In genomic region chr12:87474756-87475155, GRCm38 (mm10) we compare ENCODE assay signal across 27 mouse cellular contexts. TPM values are rescaled to one million over a fixed set of nuclear protein-coding genes. Genes with fewer than 3 reads are reported as not detected.
DNase-seq lines count a peak whose midpoint lies in the region; ATAC-seq and TF ChIP-seq lines count a peak whose summit lies in the region.
"Had no signal": no experiment of that assay in that cellular context is flagged by ENCODE, and none has a peak within 500 bp of the region (broad histone marks: within the 10 kb centered on the region; RNA-seq: fewer than 3 reads in every experiment).

No protein-coding gene starts in this region.

- no peak; the same call in 1 of the 2 replicates for ATAC-seq in kidney, postnatal 0 days (replicated peaks; ENCODE audit: low FRiP score, low read depth)
- ATAC-seq in stomach, postnatal 0 days (ENCODE audit: low FRiP score, low TSS enrichment): no peak
- ATAC-seq: CD4-positive, CD25-positive, alpha-beta regulatory T cell, adult 4 months; forebrain, embryonic 14.5 days; forebrain, postnatal 0 days had no signal

- H3K4me1 ChIP-seq in kidney, postnatal 0 days (replicated peaks; ENCODE audit: insufficient read depth, low read length): no peaks in the 10 kb centered on the region
- H3K4me1 ChIP-seq in stomach, postnatal 0 days (replicated peaks; ENCODE audit: control insufficient read depth, insufficient read depth): peaks cover 7% of the 10 kb centered on the region

- no peak for TF ChIP-seq EP300 in stomach, postnatal 0 days (optimal IDR thresholded peaks at IDR 0.05)

- WGBS in kidney, postnatal 0 days: 69% methylated on average over 3 of the region's 3 CpGs
- WGBS in stomach, postnatal 0 days: 63% methylated on average over 3 of the region's 3 CpGs

- no peaks in the 10 kb centered on the region for H3K27me3 ChIP-seq in kidney, postnatal 0 days (ENCODE audit: insufficient read depth, low read length)
- H3K27me3 ChIP-seq in stomach, postnatal 0 days (ENCODE audit: control insufficient read depth, insufficient read depth, low read length): no peaks in the 10 kb centered on the region
- H3K27me3 ChIP-seq: CH12.LX; embryonic facial prominence, embryonic 12.5 days had no signal

- H3K4me2 ChIP-seq in kidney, postnatal 0 days (ENCODE audit: low read length): no peak overlapping the region
- no peak overlapping the region for H3K4me2 ChIP-seq in stomach, postnatal 0 days (replicated peaks; ENCODE audit: low read depth)
- H3K4me2 ChIP-seq: embryonic facial prominence, embryonic 12.5 days; forebrain, embryonic 12.5 days had no signal

- H3K27ac ChIP-seq in kidney, postnatal 0 days: no peak overlapping the region
- no peak overlapping the region for H3K27ac ChIP-seq in stomach, postnatal 0 days (replicated peaks)
- H3K27ac ChIP-seq: embryonic facial prominence, embryonic 10.5 days; embryonic facial prominence, embryonic 12.5 days; forebrain, embryonic 10.5 days; forebrain, embryonic 12.5 days had no signal

- peak; percentile 18 for DNase-seq in kidney, postnatal 0 days (ENCODE audit: low spot score)
- DNase-seq in kidney, adult 9 months: no peak
- DNase-seq in ES-CJ7 (ENCODE audit: low read depth, low spot score): peak; percentile 18
- peak; percentile 57 for DNase-seq in gonadal fat pad, adult 2 months (ENCODE audit: low read depth)
- no peak for DNase-seq in stomach, postnatal 0 days (ENCODE audit: low spot score)
- no peak for DNase-seq in layer of hippocampus, adult 9-10 months (ENCODE audit: low spot score)
- no peak for DNase-seq in urinary bladder, postnatal 4 days (ENCODE audit: low spot score in 2 of 2)
- DNase-seq: adrenal gland, adult 2 months; adrenal gland, postnatal 10 days; adrenal gland, postnatal 25 days; B cell, adult 2 months; cerebellum, adult 11 months; cerebellum, adult 18-20 months; cerebellum, adult 9-10 months; cerebellum, postnatal 10 days; cerebellum, postnatal 25 days; forebrain, postnatal 0 days had no signal

- peak; percentile 32; the same call in 1 of the 2 replicates for TF ChIP-seq CTCF in kidney, postnatal 0 days (IDR thresholded peaks at IDR 0.05; ENCODE audit: low read depth)
- TF ChIP-seq CTCF in stomach, postnatal 0 days (IDR thresholded peaks at IDR 0.05; ENCODE audit: low read depth): peak; percentile 11; the same call in 1 of the 2 replicates

- no peaks in the 10 kb centered on the region for H3K36me3 ChIP-seq in kidney, postnatal 0 days (ENCODE audit: insufficient read depth, low read length)
- no peaks in the 10 kb centered on the region for H3K36me3 ChIP-seq in stomach, postnatal 0 days (ENCODE audit: control insufficient read depth, insufficient read depth, low read length)
- H3K36me3 ChIP-seq: embryonic facial prominence, embryonic 12.5 days had no signal

- H3K4me3 ChIP-seq in kidney, postnatal 0 days (replicated peaks; ENCODE audit: low read depth, low read length): no peak overlapping the region
- no peak overlapping the region for H3K4me3 ChIP-seq in stomach, postnatal 0 days (ENCODE audit: low read depth, low read length)
- H3K4me3 ChIP-seq: embryonic facial prominence, embryonic 10.5 days; embryonic facial prominence, embryonic 12.5 days; forebrain, embryonic 10.5 days; forebrain, embryonic 12.5 days had no signal

- no peak overlapping the region for H3K9ac ChIP-seq in kidney, postnatal 0 days (ENCODE audit: low read depth, low read length)
- H3K9ac ChIP-seq in stomach, postnatal 0 days (ENCODE audit: low read length): no peak overlapping the region
- H3K9ac ChIP-seq: embryonic facial prominence, embryonic 12.5 days; forebrain, embryonic 12.5 days; forebrain, postnatal 0 days had no signal

- H3K9me3 ChIP-seq in kidney, postnatal 0 days (replicated peaks; ENCODE audit: low read length): no peaks in the 10 kb centered on the region
- H3K9me3 ChIP-seq in stomach, postnatal 0 days (ENCODE audit: control insufficient read depth, low read length): no peaks in the 10 kb centered on the region
- H3K9me3 ChIP-seq: embryonic facial prominence, embryonic 10.5 days; embryonic facial prominence, embryonic 12.5 days; forebrain, embryonic 10.5 days; forebrain, embryonic 12.5 days had no signal

RNA-seq across cellular contexts. Expression of gene Snw1, which starts 2.7 kb away (rescaled TPM):
- 130 and 132 TPM in 2 replicates for polyA plus RNA-seq in kidney, postnatal 0 days (2015; fragmentation: Nextera tagmentation; extraction: Ambion mirVana)
- polyA plus RNA-seq in gonadal fat pad, adult 2 months (2012; rRNA removed): 10.7 and 11.3 TPM in 2 replicates
- 71.5 and 75.5 TPM in 2 replicates for polyA plus RNA-seq in stomach, postnatal 0 days (2015; fragmentation: Nextera tagmentation; extraction: Ambion mirVana)

RNA-seq across cellular contexts. Expression of gene Gm5788, which starts 19.8 kb away (rescaled TPM):
- not detected in 2 replicates for polyA plus RNA-seq in kidney, postnatal 0 days (2015; fragmentation: Nextera tagmentation; extraction: Ambion mirVana)
- not detected in 2 replicates for polyA plus RNA-seq in gonadal fat pad, adult 2 months (2012; rRNA removed)
- not detected in 2 replicates for polyA plus RNA-seq in stomach, postnatal 0 days (2015; fragmentation: Nextera tagmentation; extraction: Ambion mirVana)
- polyA plus RNA-seq: adrenal gland, adult 2 months; brain, embryonic 14.5 days; CD4-positive, CD25-positive, alpha-beta regulatory T cell, adult 4 months; cortical plate, adult 2 months; embryonic facial prominence, embryonic 10.5 days; embryonic facial prominence, embryonic 12.5 days; embryonic facial prominence, embryonic 14.5 days; forebrain, embryonic 10.5 days; forebrain, embryonic 12.5 days; forebrain, embryonic 14.5 days; forebrain, postnatal 0 days had no signal

RNA-seq across cellular contexts. Expression of gene Alkbh1, which starts 30.9 kb away (rescaled TPM):
- polyA plus RNA-seq in kidney, postnatal 0 days (2015; fragmentation: Nextera tagmentation; extraction: Ambion mirVana): 24.1 and 27.7 TPM in 2 replicates
- 12.8 and 16.5 TPM in 2 replicates for polyA plus RNA-seq in gonadal fat pad, adult 2 months (2012; rRNA removed)
- polyA plus RNA-seq in stomach, postnatal 0 days (2015; fragmentation: Nextera tagmentation; extraction: Ambion mirVana): 21.7 and 21.8 TPM in 2 replicates

RNA-seq across cellular contexts. Expression of gene Slirp, which starts 31.1 kb away (rescaled TPM):
- polyA plus RNA-seq in kidney, postnatal 0 days (2015; fragmentation: Nextera tagmentation; extraction: Ambion mirVana): 289 and 348 TPM in 2 replicates
- polyA plus RNA-seq in gonadal fat pad, adult 2 months (2012; rRNA removed): 27.8 and 35.7 TPM in 2 replicates
- 226 and 238 TPM in 2 replicates for polyA plus RNA-seq in stomach, postnatal 0 days (2015; fragmentation: Nextera tagmentation; extraction: Ambion mirVana)

RNA-seq across cellular contexts. Expression of gene Gm8300, which starts 39.4 kb away (rescaled TPM):
- not detected in 2 replicates for polyA plus RNA-seq in kidney, postnatal 0 days (2015; fragmentation: Nextera tagmentation; extraction: Ambion mirVana)
- 0.05 and 0.14 TPM in 2 replicates for polyA plus RNA-seq in gonadal fat pad, adult 2 months (2012; rRNA removed)
- not detected in 2 replicates for polyA plus RNA-seq in stomach, postnatal 0 days (2015; fragmentation: Nextera tagmentation; extraction: Ambion mirVana)
- polyA plus RNA-seq: adrenal gland, adult 2 months; brain, embryonic 14.5 days; CD4-positive, CD25-positive, alpha-beta regulatory T cell, adult 4 months; cortical plate, adult 2 months; embryonic facial prominence, embryonic 10.5 days; embryonic facial prominence, embryonic 12.5 days; embryonic facial prominence, embryonic 14.5 days; forebrain, embryonic 10.5 days; forebrain, embryonic 12.5 days; forebrain, embryonic 14.5 days; forebrain, postnatal 0 days had no signal

Comparison
In these comparisons a context has a peak if more than half of its experiments do, and no peak if none do; other contexts are left out.
1. DNase-seq: peak in kidney, postnatal 0 days (single experiment), ES-CJ7 (single experiment) and gonadal fat pad, adult 2 months (single experiment); none in kidney, adult 9 months (single experiment), stomach, postnatal 0 days (single experiment), layer of hippocampus, adult 9-10 months (single experiment) and urinary bladder, postnatal 4 days (0 of 2).